Mouse (Mus musculus): ENCODE data around the gene Edem3.
"Not testable (repeated sequence)": the region's sequence is repeated elsewhere in the genome, so short reads cannot be mapped to it uniquely, and the experiment has no call there.

The Edem3 gene

GRCm38 (mm10) chr1:151749894-151750293 lies 5.3 kb upstream of the Edem3 start:
- not testable (repeated sequence) for DNase-seq (ENCODE audit: extremely low read depth, insufficient read length, low spot score)

GRCm38 (mm10) chr1:151752946-151753345 lies 2.2 kb upstream of the Edem3 start:
- DNase-seq (ENCODE audit: extremely low read depth, insufficient read length, low spot score): no peak

- DNase-seq (ENCODE audit: extremely low read depth, insufficient read length, low spot score): no peak
Observed at GRCm38 (mm10) chr1:151753374-151753929, 1.7 kb upstream of the Edem3 start.

- no peak for DNase-seq (ENCODE audit: extremely low read depth, insufficient read length, low spot score)
Observed at GRCm38 (mm10) chr1:151754028-151754489, 1.1 kb upstream of the Edem3 start.

- no peak for DNase-seq (ENCODE audit: extremely low read depth, insufficient read length, low spot score)
Observed at GRCm38 (mm10) chr1:151755660-151756424, 671 bp downstream of the Edem3 start.

GRCm38 (mm10) chr1:151756425-151756728 lies 1.2 kb downstream of the Edem3 start:
- no peak for DNase-seq (ENCODE audit: extremely low read depth, insufficient read length, low spot score)

GRCm38 (mm10) chr1:151758301-151758700 lies 3.1 kb downstream of the Edem3 start:
- no peak for DNase-seq (ENCODE audit: extremely low read depth, insufficient read length, low spot score)

- no peak for DNase-seq (ENCODE audit: extremely low read depth, insufficient read length, low spot score)
Observed at GRCm38 (mm10) chr1:151758991-151759390, 3.8 kb downstream of the Edem3 start.

- DNase-seq (ENCODE audit: extremely low read depth, insufficient read length, low spot score): no peak
Observed at GRCm38 (mm10) chr1:151764236-151764635, 9.1 kb downstream of the Edem3 start.

- no peak for DNase-seq (ENCODE audit: extremely low read depth, insufficient read length, low spot score)
Observed at GRCm38 (mm10) chr1:151766166-151766565, 11.0 kb downstream of the Edem3 start.

GRCm38 (mm10) chr1:151766976-151767654 lies 11.9 kb downstream of the Edem3 start:
- peak; percentile 20 for DNase-seq (ENCODE audit: extremely low read depth, insufficient read length, low spot score)

GRCm38 (mm10) chr1:151769200-151769913 lies 14.2 kb downstream of the Edem3 start:
- no peak for DNase-seq (ENCODE audit: extremely low read depth, insufficient read length, low spot score)

- DNase-seq (ENCODE audit: extremely low read depth, insufficient read length, low spot score): no peak
Observed at GRCm38 (mm10) chr1:151777616-151778015, 22.4 kb downstream of the Edem3 start.

- no peak for DNase-seq (ENCODE audit: extremely low read depth, insufficient read length, low spot score)
Observed at GRCm38 (mm10) chr1:151778592-151778991, 23.4 kb downstream of the Edem3 start.

- no peak for DNase-seq (ENCODE audit: extremely low read depth, insufficient read length, low spot score)
Observed at GRCm38 (mm10) chr1:151779306-151779705, 24.1 kb downstream of the Edem3 start.

- DNase-seq (ENCODE audit: extremely low read depth, insufficient read length, low spot score): no peak
Observed at GRCm38 (mm10) chr1:151781447-151781846, 26.3 kb downstream of the Edem3 start.

GRCm38 (mm10) chr1:151783403-151783802 lies 28.2 kb downstream of the Edem3 start:
- DNase-seq (ENCODE audit: extremely low read depth, insufficient read length, low spot score): no peak

- DNase-seq (ENCODE audit: extremely low read depth, insufficient read length, low spot score): no peak
Observed at GRCm38 (mm10) chr1:151786406-151786805, 31.2 kb downstream of the Edem3 start.

GRCm38 (mm10) chr1:151789136-151789535 lies 34.0 kb downstream of the Edem3 start:
- DNase-seq (ENCODE audit: extremely low read depth, insufficient read length, low spot score): no peak

- not testable (repeated sequence) for DNase-seq (ENCODE audit: extremely low read depth, insufficient read length, low spot score)
Observed at GRCm38 (mm10) chr1:151792076-151792475, 36.9 kb downstream of the Edem3 start.

GRCm38 (mm10) chr1:151802795-151803194 lies 47.6 kb downstream of the Edem3 start:
- DNase-seq (ENCODE audit: extremely low read depth, insufficient read length, low spot score): not testable (repeated sequence)

All from 3134 (cell line).